Mouse (Mus musculus) forebrain, embryonic 10.5 days (tissue): ENCODE results near the gene Otud3. TPM values are rescaled to one million over a fixed set of nuclear protein-coding genes. Genes with fewer than 3 reads are reported as not detected.
"Not testable (repeated sequence)": the region's sequence is repeated elsewhere in the genome, so short reads cannot be mapped to it uniquely, and the experiment has no call there.

Experiments used
- DNase-seq: peaks from one replicate; pipeline ENCODE4 v3.0.0-alpha.2; 2017; ENCODE audit warnings: low spot score; ENCODE audit errors: extremely low spot score
- H3K27ac ChIP-seq: fragments of 300-500 bp; sonication (generic); 2 replicates; pipeline ENCODE4 v1.5.1; 2016; ENCODE audit warnings: mild to moderate bottlenecking
- H3K27me3 ChIP-seq: fragments of 300-500 bp; sonication (generic); 2 replicates; pipeline ENCODE4 v1.6.1; 2016; ENCODE audit warnings: mild to moderate bottlenecking; ENCODE audit not compliant: poor library complexity, severe bottlenecking
- H3K36me3 ChIP-seq: fragments of 300-500 bp; sonication (generic); replicated peaks from 2 replicates; pipeline ENCODE4 v1.6.1; 2016; ENCODE audit warnings: mild to moderate bottlenecking, moderate library complexity
- H3K4me1 ChIP-seq: fragments of 300-500 bp; sonication (generic); 2 replicates; pipeline ENCODE4 v1.6.1; 2016
- H3K4me3 ChIP-seq: fragments of 300-500 bp; sonication (generic); 2 replicates; pipeline ENCODE4 v1.5.1; 2016; ENCODE audit warnings: mild to moderate bottlenecking, moderate library complexity
- H3K9me3 ChIP-seq: fragments of 300-500 bp; sonication (generic); 2 replicates; pipeline ENCODE4 v1.6.1; 2016; ENCODE audit warnings: mild to moderate bottlenecking, moderate library complexity
- WGBS: fragments of 180-500 bp; shearing (Covaris S2); methylation state at CpG from one replicate; pipeline ENCODE4 v1.1.7; 2016; 5-methylcytosine and 5-hydroxymethylcytosine counted together
- polyA plus RNA-seq: library from polyadenylated mRNA; unstranded; fragments of >200 nt; fragmentation: Nextera tagmentation; extraction: Ambion mirVana; gene quantifications from 2 replicates; pipeline ENCODE4 v1.2.1, GENCODE M21; 2016

Otud3 gene
- polyA plus RNA-seq, 1 experiment from 2014 or later, result 3.5 TPM

DNA sequence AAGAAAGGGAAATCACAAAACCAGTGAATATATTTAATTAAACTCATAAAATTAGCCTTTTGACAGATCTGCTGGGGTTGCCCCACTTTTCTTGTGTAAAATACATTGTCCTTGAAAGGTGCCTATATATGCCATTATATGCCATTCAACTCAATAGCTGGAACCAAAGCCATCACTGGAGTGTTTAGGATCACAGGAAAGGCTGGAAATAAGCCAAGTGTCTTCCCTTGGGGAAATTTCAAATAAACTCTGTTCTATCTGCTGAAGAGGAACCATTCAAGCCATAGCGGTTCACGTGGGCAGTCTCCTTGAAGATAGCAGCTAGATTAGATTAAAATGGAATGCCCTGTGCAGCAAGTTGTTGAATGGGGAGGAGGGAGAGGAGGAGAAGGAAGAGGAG, 11.8 kb upstream of the Otud3 start:
- Histone ChIP-seq H3K4me3 (no peak overlapping the region), H3K9me3 (no peaks in the 10 kb centered on the region), H3K27ac (no peak overlapping the region), H3K27me3 (peaks cover 6% of the 10 kb centered on the region; the same call in 1 of the 2 replicates), H3K4me1 (peaks cover 14% of the 10 kb centered on the region), H3K36me3 (no peaks in the 10 kb centered on the region)
- 84% methylated on average over 2 of the region's 2 CpGs for WGBS
- DNase-seq, result no peak

DNA sequence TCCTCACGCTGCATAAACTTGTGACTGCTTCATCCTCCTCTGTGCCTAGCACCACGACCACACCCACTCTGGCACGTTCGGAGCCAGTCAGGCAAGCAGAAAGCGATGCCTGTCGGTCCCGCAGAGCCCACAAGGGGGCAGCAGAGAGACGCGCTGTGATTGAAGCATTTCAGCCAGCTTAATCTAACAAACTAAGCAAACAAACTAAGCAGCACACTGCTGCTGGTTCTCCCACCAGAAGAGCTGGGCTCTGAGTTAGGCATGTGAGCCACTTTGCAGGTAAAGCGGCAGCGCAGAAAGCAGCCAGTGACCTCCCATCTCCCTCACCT, 8.3 kb upstream of the Otud3 start:
- 3% methylated on average over 11 of the region's 11 CpGs for whole genome bisulfite sequencing
- peak; percentile 93 for DNase-seq

DNA sequence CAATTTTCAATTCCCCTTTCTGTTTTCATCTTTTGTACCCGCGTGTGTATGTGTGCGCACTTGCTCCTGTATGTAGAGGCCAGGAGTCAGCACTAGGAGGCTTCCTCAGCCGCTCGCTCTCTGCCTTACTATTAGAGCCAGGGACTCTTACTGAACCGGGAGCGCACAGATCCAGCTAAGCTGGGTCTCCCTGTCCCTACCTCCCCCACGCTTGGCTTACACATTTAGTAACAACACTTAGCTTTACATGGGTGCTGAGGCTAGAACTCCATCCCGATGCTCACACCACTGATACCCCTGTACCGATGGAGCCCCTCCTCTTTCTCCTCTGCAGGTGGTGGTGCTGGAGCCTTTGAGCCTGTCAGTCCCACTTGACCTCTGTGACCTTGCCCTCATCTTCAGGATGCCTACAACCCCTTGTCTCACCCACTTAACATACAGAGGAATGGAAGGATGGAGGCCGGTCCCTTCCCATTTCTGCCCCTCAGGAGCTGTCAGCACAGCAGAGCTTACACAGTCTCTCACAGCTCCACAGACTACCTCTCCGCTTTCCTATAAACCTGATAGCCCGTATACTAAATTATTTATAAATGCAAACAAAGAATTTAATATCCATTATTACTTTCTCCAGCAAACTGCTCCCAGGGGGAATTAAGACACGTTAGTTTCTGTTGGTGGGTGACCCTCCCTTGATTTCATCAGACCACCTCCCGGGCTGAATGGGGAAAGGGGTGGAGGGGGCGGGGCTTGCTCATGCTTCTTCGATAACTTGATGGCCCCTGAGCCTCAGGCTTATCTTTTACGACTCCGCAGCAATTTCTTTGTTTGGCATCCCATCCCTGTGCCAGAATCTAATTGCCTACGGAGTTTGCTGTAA, 7.7 kb upstream of the Otud3 start:
- no peak for DNase-seq
- H3K4me1 ChIP-seq, result peaks cover 14% of the 10 kb centered on the region
- H3K9me3 ChIP-seq, result no peaks in the 10 kb centered on the region
- H3K36me3 ChIP-seq, result no peaks in the 10 kb centered on the region
- H3K27me3 ChIP-seq, result peaks cover 6% of the 10 kb centered on the region; the same call in 1 of the 2 replicates
- WGBS, result 38% methylated on average over 20 of the region's 20 CpGs
- peak overlapping the region; percentile 43 for H3K4me3 ChIP-seq
- no peak overlapping the region for H3K27ac ChIP-seq

More for the DNA sequence above, 8.3 kb upstream of the Otud3 start:
- peaks cover 14% of the 10 kb centered on the region for H3K4me1 ChIP-seq
- H3K4me3 ChIP-seq, result peak overlapping the region; percentile 43
- H3K27me3 ChIP-seq, result peaks cover 6% of the 10 kb centered on the region; the same call in 1 of the 2 replicates
- H3K27ac ChIP-seq, result no peak overlapping the region
- no peaks in the 10 kb centered on the region for H3K9me3 ChIP-seq
- no peaks in the 10 kb centered on the region for H3K36me3 ChIP-seq

DNA sequence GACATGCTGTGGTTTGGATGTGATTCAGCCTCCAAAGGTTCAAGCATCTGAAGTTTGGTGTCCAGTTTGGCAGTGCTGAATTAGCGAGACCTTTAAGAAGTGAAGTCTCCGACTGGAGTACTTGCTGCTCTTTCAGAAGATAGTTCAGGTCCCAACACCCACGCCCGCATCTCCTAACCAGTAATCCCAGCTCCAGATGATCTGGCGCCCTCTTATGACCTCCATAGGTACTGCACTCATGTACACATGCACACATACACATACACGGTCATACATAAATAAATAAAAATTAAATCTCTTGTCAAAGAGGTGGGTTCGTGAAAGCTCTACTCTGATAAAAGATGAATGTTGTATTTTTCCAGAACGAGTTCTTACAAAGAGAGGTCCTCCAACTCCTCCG, 3.5 kb upstream of the Otud3 start:
- WGBS, result 84% methylated on average over 9 of the region's 9 CpGs
- peaks cover 24% of the 10 kb centered on the region for H3K4me1 ChIP-seq
- H3K9me3 ChIP-seq, result no peaks in the 10 kb centered on the region
- H3K4me3 ChIP-seq, result no peak overlapping the region
- no peak overlapping the region for H3K27ac ChIP-seq
- H3K27me3 ChIP-seq, result peaks cover 6% of the 10 kb centered on the region; the same call in 1 of the 2 replicates
- no peak for DNase-seq
- no peaks in the 10 kb centered on the region for H3K36me3 ChIP-seq

DNA sequence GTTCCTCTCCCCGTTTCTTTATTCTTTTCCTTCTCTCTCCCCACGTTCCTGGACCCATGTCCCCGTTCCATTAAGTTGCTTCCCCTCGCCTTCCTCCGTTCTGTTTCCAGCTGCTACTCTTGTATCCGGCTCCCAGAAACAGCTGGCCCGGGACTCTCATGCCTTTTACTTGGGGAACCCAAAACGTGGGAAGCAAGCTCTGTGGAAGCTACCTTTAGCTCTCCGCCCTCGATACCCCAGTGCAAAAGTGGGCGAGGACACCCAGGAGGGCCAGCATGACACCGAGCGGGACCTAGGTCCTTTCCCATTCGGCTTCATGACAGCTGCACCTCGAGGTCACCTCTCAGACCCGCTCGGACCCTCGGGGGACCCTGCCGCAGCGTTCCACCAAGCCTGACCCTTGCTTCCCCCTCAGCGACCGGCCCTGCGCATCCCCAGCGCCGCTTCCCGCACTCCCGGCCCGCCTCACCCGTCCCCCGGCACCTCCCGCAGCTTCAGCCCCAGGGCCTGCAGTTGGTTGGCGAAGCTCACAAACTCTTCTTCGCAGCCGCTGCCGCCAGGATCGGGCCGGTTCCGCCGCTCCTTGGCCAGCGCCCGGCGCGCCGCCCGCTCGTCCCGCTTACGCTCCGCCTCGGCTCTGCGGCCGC, 481 bp downstream of the Otud3 start:
- Histone ChIP-seq H3K36me3 (peaks cover 25% of the 10 kb centered on the region), H3K4me1 (peaks cover 13% of the 10 kb centered on the region), H3K27ac (peak overlapping the region; percentile 88), H3K9me3 (no peaks in the 10 kb centered on the region), H3K27me3 (no peaks in the 10 kb centered on the region), H3K4me3 (peak overlapping the region; percentile 99)
- 1% methylated on average over 52 of the region's 52 CpGs for WGBS
- peak; percentile 44 for DNase-seq

DNA sequence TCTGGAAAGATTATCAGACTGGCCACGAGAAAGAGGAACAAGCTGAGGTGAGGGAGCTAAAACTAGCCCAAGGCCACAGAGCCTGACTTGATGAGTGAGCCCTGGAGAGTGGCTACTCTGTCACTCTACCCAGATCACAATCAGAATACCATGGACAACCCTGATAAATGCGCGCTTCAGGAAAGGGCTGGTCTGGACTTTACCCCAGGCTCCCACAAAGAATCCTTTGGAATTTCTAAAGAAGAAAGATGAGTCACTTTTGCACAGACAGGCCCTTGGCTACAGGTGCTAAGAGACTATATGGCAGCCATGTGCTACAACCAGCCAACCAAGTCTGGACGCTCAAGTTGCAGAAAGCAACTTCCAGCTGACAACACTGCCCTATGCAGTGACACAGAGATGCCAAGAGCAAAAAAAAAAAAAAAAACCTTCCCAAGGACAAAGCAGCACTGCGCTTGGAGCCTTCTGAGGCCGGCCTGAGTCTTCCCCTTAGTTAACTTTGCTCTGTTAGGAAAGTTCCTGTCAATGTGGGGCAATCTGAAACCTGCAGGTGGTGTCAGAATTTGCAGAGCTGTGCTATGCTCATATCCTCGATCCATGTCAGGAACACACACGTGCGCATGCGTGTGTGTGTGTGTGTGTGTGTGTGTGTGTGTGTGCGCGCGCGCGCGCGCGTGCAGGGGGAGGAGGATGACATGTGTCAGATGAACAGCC, 8.0 kb downstream of the Otud3 start:
- Histone ChIP-seq H3K36me3 (peaks cover 95% of the 10 kb centered on the region), H3K4me3 (no peak overlapping the region), H3K4me1 (no peaks in the 10 kb centered on the region), H3K27me3 (no peaks in the 10 kb centered on the region), H3K27ac (no peak overlapping the region), H3K9me3 (no peaks in the 10 kb centered on the region)
- DNase-seq, result no peak
- WGBS, result 95% methylated on average over 18 of the region's 18 CpGs

DNA sequence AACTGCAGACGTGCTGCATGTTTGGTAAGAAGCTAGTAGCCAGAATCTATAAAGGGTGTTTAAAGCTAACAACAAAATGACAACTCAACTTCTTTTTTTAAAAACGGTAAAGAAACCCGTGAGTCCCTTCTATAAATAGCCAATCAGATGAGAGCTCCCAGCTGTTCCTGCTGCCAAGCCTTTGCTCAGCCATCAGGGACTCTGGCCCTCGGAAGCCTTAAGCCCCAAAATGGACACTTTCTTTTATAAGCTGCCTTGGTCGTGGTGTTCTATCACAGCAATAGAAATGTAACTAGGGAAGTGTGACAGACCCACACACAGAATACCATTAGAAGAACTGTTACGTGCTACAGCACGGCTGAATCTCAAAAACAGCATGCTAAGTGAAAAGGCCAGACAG, 14.4 kb downstream of the Otud3 start:
- WGBS, result 89% methylated on average over 7 of the region's 7 CpGs
- H3K27ac ChIP-seq, result no peak overlapping the region
- H3K4me1 ChIP-seq, result no peaks in the 10 kb centered on the region
- H3K27me3 ChIP-seq, result no peaks in the 10 kb centered on the region
- H3K4me3 ChIP-seq, result no peak overlapping the region
- no peaks in the 10 kb centered on the region for H3K9me3 ChIP-seq
- H3K36me3 ChIP-seq, result peaks cover 99% of the 10 kb centered on the region
- no peak for DNase-seq

DNA sequence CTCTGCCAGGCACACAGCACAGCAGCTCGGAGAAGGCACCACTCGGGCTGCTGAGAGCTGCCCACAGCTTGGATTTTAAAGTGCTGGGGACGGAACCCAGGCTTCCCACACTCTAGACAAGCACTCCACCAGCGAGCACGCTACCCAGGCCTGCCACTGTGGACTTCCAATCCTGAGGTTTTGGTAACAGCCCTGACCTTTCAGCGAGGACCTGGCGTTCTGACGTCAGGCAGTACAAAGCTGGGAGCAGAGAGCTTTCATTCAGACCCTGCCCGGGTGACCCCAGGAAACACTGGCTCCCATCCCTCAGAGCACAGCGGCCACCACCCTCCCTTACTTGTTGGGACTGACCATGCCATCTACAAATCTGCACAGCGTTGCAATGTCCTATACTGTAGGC, 20.0 kb downstream of the Otud3 start:
- not testable (repeated sequence) for H3K27ac ChIP-seq, H3K9me3 ChIP-seq, H3K27me3 ChIP-seq, DNase-seq, H3K4me3 ChIP-seq
- Histone ChIP-seq H3K36me3 (peaks cover 81% of the 10 kb centered on the region), H3K4me1 (peaks cover 10% of the 10 kb centered on the region)
- 93% methylated on average over 11 of the region's 11 CpGs for WGBS

DNA sequence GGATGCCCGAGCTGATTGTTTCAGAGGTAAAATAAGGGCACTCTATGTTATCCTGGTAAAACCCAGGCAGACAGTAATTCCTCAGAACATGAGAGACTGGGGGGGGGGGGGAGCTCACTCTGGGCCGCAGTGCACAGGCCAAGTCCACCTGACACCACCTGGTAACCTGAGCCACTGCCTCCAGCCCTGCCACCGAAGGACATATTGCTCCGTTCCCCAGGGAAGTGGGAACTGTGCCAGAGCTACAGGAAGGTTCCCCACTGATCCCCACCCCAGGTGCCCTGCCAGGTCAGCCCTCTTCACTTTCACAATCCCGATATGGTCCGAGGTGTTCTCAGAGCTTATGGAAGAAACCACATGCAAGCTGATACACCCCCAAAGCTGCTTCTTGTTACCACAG, 21.1 kb downstream of the Otud3 start:
- Histone ChIP-seq H3K36me3 (peaks cover 69% of the 10 kb centered on the region), H3K4me1 (peaks cover 14% of the 10 kb centered on the region), H3K27me3 (no peaks in the 10 kb centered on the region), H3K4me3 (no peak overlapping the region), H3K27ac (no peak overlapping the region), H3K9me3 (no peaks in the 10 kb centered on the region)
- DNase-seq, result no peak
- WGBS, result 85% methylated on average over 6 of the region's 6 CpGs

DNA sequence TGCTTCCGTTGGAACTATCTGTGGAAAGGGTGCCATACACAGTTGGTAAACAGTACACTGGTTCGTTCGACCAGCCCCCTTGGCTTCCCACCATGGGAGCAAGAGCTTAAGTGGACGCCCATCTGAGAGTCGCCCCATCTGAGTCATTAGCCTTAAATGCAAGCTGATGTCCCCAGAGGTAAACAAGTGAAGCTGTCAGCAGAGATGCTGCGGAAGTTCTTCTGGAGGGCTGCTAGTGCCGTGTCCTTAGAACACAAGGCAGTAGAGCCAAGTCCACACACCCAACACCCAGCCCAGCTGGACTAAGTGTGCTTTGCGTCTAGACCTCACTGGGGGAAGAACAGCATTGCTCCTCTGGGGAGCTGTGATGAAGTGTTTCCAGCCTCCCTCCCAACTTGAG, 24.1 kb downstream of the Otud3 start:
- Histone ChIP-seq H3K27me3 (no peaks in the 10 kb centered on the region), H3K36me3 (peaks cover 39% of the 10 kb centered on the region), H3K4me3 (no peak overlapping the region), H3K27ac (no peak overlapping the region), H3K9me3 (no peaks in the 10 kb centered on the region), H3K4me1 (peaks cover 17% of the 10 kb centered on the region)
- no peak for DNase-seq
- 73% methylated on average over 8 of the region's 8 CpGs for WGBS

DNA sequence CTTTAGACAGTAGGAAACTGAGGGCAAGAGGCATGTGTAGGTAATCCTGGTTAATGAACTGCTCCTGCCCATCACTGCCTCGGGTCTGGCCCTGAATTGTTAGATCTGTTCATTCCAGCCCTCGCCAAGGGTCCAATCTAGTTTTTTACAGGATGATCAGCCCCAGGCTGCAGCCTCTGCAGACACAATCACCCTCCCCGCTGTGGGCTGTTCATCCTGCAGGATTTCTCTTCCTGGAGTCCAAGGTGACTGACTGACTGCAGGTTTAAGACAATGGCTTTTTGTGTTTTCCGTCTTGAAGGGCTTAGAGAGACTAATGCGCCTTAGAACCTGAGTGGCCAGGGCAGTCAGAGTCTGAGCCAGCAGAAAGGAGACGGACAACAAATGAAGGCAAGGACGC, 24.6 kb downstream of the Otud3 start:
- 43% methylated on average over 7 of the region's 7 CpGs for WGBS
- Histone ChIP-seq H3K4me1 (peaks cover 17% of the 10 kb centered on the region), H3K4me3 (no peak overlapping the region), H3K9me3 (no peaks in the 10 kb centered on the region), H3K27ac (peak overlapping the region; percentile 20; the same call in 1 of the 2 replicates), H3K27me3 (no peaks in the 10 kb centered on the region), H3K36me3 (peaks cover 35% of the 10 kb centered on the region)
- no peak for DNase-seq

DNA sequence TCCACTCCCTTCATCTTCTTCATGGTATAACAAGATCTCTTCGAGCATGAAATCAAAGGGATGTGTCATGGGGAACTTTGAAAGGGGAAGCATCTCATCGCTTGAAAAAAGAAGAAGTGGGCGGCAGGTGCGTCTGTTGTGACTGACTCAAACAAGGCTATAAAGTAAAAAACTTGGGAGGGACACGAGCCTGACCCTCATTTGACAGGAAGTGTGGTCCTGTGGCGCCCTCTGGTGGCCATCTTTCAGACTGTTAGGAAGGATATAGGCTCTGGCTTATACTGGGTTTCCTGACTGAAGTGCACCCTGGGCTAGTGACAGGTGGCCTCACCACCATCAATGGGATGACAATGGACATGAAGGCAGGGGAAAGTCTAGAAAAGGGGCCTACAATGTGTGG, 29.5 kb downstream of the Otud3 start:
- peak; percentile 84 for DNase-seq
- H3K36me3 ChIP-seq, result no peaks in the 10 kb centered on the region
- WGBS, result 13% methylated on average over 6 of the region's 6 CpGs
- no peak overlapping the region for H3K4me3 ChIP-seq
- peaks cover 24% of the 10 kb centered on the region for H3K4me1 ChIP-seq
- no peak overlapping the region for H3K27ac ChIP-seq
- H3K27me3 ChIP-seq, result peaks cover 32% of the 10 kb centered on the region
- H3K9me3 ChIP-seq, result no peaks in the 10 kb centered on the region

DNA sequence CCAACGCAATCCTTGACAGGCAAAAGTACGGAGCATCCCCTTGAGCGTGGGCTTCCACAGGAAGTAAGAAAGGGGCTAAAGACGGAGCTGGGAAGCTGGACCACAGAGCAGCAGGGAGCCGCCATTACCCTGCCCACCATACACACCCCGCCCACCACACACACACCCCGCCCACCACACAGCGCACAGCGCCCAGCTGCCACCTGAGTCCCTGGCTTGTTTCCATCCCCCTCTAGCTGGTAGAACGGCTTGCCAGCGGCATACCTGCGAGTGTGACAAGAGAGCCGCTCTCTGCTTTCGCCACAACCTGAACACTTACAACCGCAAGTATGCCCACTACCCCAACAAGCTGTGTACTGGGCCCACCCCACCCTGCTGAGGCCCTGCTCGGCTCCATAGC, 31.6 kb downstream of the Otud3 start:
- Histone ChIP-seq H3K4me3 (peak overlapping the region; percentile 33), H3K36me3 (no peaks in the 10 kb centered on the region), H3K4me1 (peaks cover 21% of the 10 kb centered on the region), H3K9me3 (no peaks in the 10 kb centered on the region), H3K27ac (peak overlapping the region; percentile 58; the same call in 1 of the 2 replicates), H3K27me3 (peaks cover 32% of the 10 kb centered on the region)
- WGBS, result 8% methylated on average over 16 of the region's 16 CpGs
- DNase-seq, result peak; percentile 26
